Comparison of ENCODE assay signal across 8 mouse cellular contexts in genomic region chr4:48042466-48042785, GRCm38 (mm10). TPM values are rescaled to one million over a fixed set of nuclear protein-coding genes. Genes with fewer than 3 reads are reported as not detected.
DNase-seq lines count a peak whose midpoint lies in the region; ATAC-seq and TF ChIP-seq lines count a peak whose summit lies in the region.

No protein-coding gene starts in this region.

- H3K4me2 ChIP-seq in liver, embryonic 13.5 days = peak overlapping the region; percentile 96

- ATAC-seq in liver, embryonic 13.5 days (ENCODE audit: low read depth) = 0 out of 2 replicates have a peak, but pooled peaks have one; percentile 0
- ATAC-seq in CD4-positive, CD25-positive, alpha-beta regulatory T cell, adult 4 months = no peak

- no peaks in the 10 kb centered on the region for H3K9me3 ChIP-seq in liver, embryonic 13.5 days (replicated peaks)

- no peaks in the 10 kb centered on the region; the same call in 1 of the 2 replicates for H3K4me1 ChIP-seq in heart, adult 2 months (ENCODE audit: control insufficient read depth, insufficient read depth, low read length)
- peaks cover 28% of the 10 kb centered on the region for H3K4me1 ChIP-seq in thymus, adult 2 months (replicated peaks; ENCODE audit: control insufficient read depth, insufficient read depth, low read length)
- H3K4me1 ChIP-seq in liver, embryonic 13.5 days (replicated peaks) = peaks cover 42% of the 10 kb centered on the region

- intact Hi-C loops in heart, adult 2 months (cut with DNase I) = loop anchor here (2.0 to 5.0 kb wide), 2 partner anchors 450 to 465 kb away; no protein-coding TSS in a partner anchor
- intact Hi-C loops in heart, postnatal 36 days (cut with DNase I) = loop anchor here (5.0 to 10.0 kb wide), 4 partner anchors 235 to 688 kb away; partner anchors contain the start of genes Alg2, Sec61b and Tgfbr1

- H3K27ac ChIP-seq in heart, adult 2 months = peak overlapping the region; percentile 98
- peak overlapping the region; percentile 79; the same call in 1 of the 2 replicates for H3K27ac ChIP-seq in thymus, adult 2 months (ENCODE audit: control insufficient read depth, insufficient read depth, low read length)
- peak overlapping the region; percentile 76 for H3K27ac ChIP-seq in liver, embryonic 13.5 days

- H3K4me3 ChIP-seq in heart, adult 2 months = peak overlapping the region; percentile 64
- peak overlapping the region; percentile 89 for H3K4me3 ChIP-seq in thymus, adult 2 months (ENCODE audit: control insufficient read depth, insufficient read depth, low read length)
- peak overlapping the region; percentile 65 for H3K4me3 ChIP-seq in liver, embryonic 13.5 days (replicated peaks)

- TF ChIP-seq EP300 in heart, adult 2 months (IDR thresholded peaks at IDR 0.05; ENCODE audit: insufficient read depth, low read depth, low read length) = no peak

- H3K27me3 ChIP-seq in heart, adult 2 months (ENCODE audit: control insufficient read depth, insufficient read depth, low read length) = no peaks in the 10 kb centered on the region
- H3K27me3 ChIP-seq in thymus, adult 2 months (ENCODE audit: control insufficient read depth, insufficient read depth, low read length) = peaks cover 15% of the 10 kb centered on the region
- peaks cover 43% of the 10 kb centered on the region for H3K27me3 ChIP-seq in liver, embryonic 13.5 days

- under 1% methylated on average over 4 of the region's 4 CpGs for WGBS in heart, adult 2 months
- WGBS in thymus, adult 2 months = 1% methylated on average over 4 of the region's 4 CpGs
- WGBS in liver, embryonic 13.5 days (ENCODE audit: insufficient replicate concordance) = 0% methylated on average over 4 of the region's 4 CpGs

- TF ChIP-seq POLR2A in heart, adult 2 months (IDR thresholded peaks at IDR 0.05; ENCODE audit: insufficient read depth, low read depth, low read length) = no peak
- TF ChIP-seq POLR2A in thymus, adult 2 months (IDR thresholded peaks at IDR 0.05; ENCODE audit: control insufficient read depth, extremely low read depth, insufficient read depth, low read length, poor library complexity) = no peak

- H3K79me2 ChIP-seq in heart, adult 2 months (replicated peaks; ENCODE audit: control insufficient read depth, insufficient read depth, low read length) = no peaks in the 10 kb centered on the region; the same call in 1 of the 2 replicates

- H3K36me3 ChIP-seq in heart, adult 2 months (ENCODE audit: control insufficient read depth, insufficient read depth, low read length) = no peaks in the 10 kb centered on the region
- H3K36me3 ChIP-seq in thymus, adult 2 months (ENCODE audit: control insufficient read depth, insufficient read depth, low read length) = no peaks in the 10 kb centered on the region
- H3K36me3 ChIP-seq in liver, embryonic 13.5 days = no peaks in the 10 kb centered on the region

- no peak for DNase-seq in heart, adult 2 months
- DNase-seq in heart, postnatal 36 days = no peak
- DNase-seq in thymus, adult 2 months = no peak
- no peak for DNase-seq in thymus, adult 18-20 months
- DNase-seq in liver, embryonic 13.5 days = no peak
- no peak for DNase-seq in adipocyte (ENCODE audit: low spot score)
- no peak for DNase-seq in spleen, adult 12 weeks (ENCODE audit: low spot score)

- H3K9ac ChIP-seq in heart, adult 2 months (ENCODE audit: low read depth, low read length) = peak overlapping the region; percentile 98
- H3K9ac ChIP-seq in liver, embryonic 13.5 days = peak overlapping the region; percentile 79

- TF ChIP-seq CTCF in heart, adult 2 months (IDR thresholded peaks at IDR 0.05) = no peak
- TF ChIP-seq CTCF in thymus, adult 2 months (IDR thresholded peaks at IDR 0.05; ENCODE audit: borderline replicate concordance, control insufficient read depth, extremely low read depth, insufficient read depth, low read length, poor library complexity) = no peak

RNA-seq across cellular contexts. Expression of gene Nr4a3, which starts 2.5 kb away (rescaled TPM):
- total RNA-seq in heart, adult 2 months (2021) = 1 to 10 TPM; 5.3 to 6.7 TPM
- 0.73 and 1.7 TPM in 2 replicates for polyA plus RNA-seq in heart, adult 2 months (2012; rRNA removed)
- 10 to 100 TPM in 1 of 2 experiments, 1 to 10 TPM in 1; 2.3 to 12.3 TPM for total RNA-seq in heart, postnatal 36 days (2021)
- 39.7 and 46.1 TPM in 2 replicates for polyA plus RNA-seq in thymus, adult 2 months (2012; rRNA removed)
- polyA plus RNA-seq in liver, embryonic 13.5 days (2015; fragmentation: Nextera tagmentation; extraction: Ambion mirVana) = not detected in 2 replicates
- 1 to 10 TPM; 2.2 to 2.3 TPM for polyA plus RNA-seq in CD4-positive, CD25-positive, alpha-beta regulatory T cell, adult 4 months (2017; shearing (Covaris generic))

Comparison
In these comparisons a context has a peak if more than half of its experiments do, and no peak if none do; other contexts are left out.
1. RNA of gene Nr4a3, which starts 2.5 kb away (polyA plus RNA-seq): 39.7 to 46.1 TPM in thymus, adult 2 months; 2.2 to 2.3 TPM in CD4-positive, CD25-positive, alpha-beta regulatory T cell, adult 4 months, 0.73 to 1.7 TPM in heart, adult 2 months and not detected in liver, embryonic 13.5 days; every median in the first group is over 10 times any median in the second.
2. Peak in every context shown above with its lines, with median percentiles within 50 percentile points of each other: H3K27ac ChIP-seq and H3K4me3 ChIP-seq.